Mouse (Mus musculus): ENCODE measurements at regions not wholly inside any gene's neighbourhood (a gene's known extent, or its start where the extent isn't known, plus 50 kb on each side); places are given as distances from the start of the nearest gene placed in this dataset.
A peak's percentile ranks its signal among the peaks of the same experiment; 100 is the strongest.

GRCm38 (mm10) chr10:117443426-117444350 lies 63.9 kb upstream of the Cpsf6 start:
- no peak for DNase-seq

GRCm38 (mm10) chr10:117441979-117442803 lies 62.4 kb upstream of the Cpsf6 start:
- no peak for DNase-seq

- no peak for DNase-seq
Measured at GRCm38 (mm10) chr10:117441121-117441978, 61.5 kb upstream of the Cpsf6 start.

GRCm38 (mm10) chr10:117440225-117440976 lies 60.6 kb upstream of the Cpsf6 start:
- no peak for DNase-seq

GRCm38 (mm10) chr10:117439206-117440110 lies 59.6 kb upstream of the Cpsf6 start:
- no peak for DNase-seq

- DNase-seq, result no peak
Measured at GRCm38 (mm10) chr10:117438614-117439193, 58.9 kb upstream of the Cpsf6 start.

- no peak for DNase-seq
Measured at GRCm38 (mm10) chr10:117437970-117438369, 58.2 kb upstream of the Cpsf6 start.

- peak; percentile 33 to 65 for DNase-seq
Measured at GRCm38 (mm10) chr10:117436875-117437715, 57.3 kb upstream of the Cpsf6 start.

- DNase-seq, result peak in 1 of 2 experiments; percentile 10
Measured at GRCm38 (mm10) chr10:117436308-117436874, 56.6 kb upstream of the Cpsf6 start.

- no peak for DNase-seq
Measured at GRCm38 (mm10) chr10:117435734-117436121, 55.9 kb upstream of the Cpsf6 start.

GRCm38 (mm10) chr10:117434871-117435733 lies 55.3 kb upstream of the Cpsf6 start:
- DNase-seq, result peak; percentile 86 to 95

GRCm38 (mm10) chr10:117434293-117434842 lies 54.6 kb upstream of the Cpsf6 start:
- peak in 1 of 2 experiments; percentile 16 for DNase-seq

GRCm38 (mm10) chr10:117433547-117434292 lies 53.9 kb upstream of the Cpsf6 start:
- peak; percentile 44 to 56 for DNase-seq

- DNase-seq, result peak; percentile 50 to 52
Measured at GRCm38 (mm10) chr10:117432871-117433546, 53.2 kb upstream of the Cpsf6 start.

- peak; percentile 53 to 83 for DNase-seq
Measured at GRCm38 (mm10) chr10:117432415-117432814, 52.6 kb upstream of the Cpsf6 start.

GRCm38 (mm10) chr10:117431850-117432249 lies 52.0 kb upstream of the Cpsf6 start:
- no peak for DNase-seq

Data from spleen, adult 18-20 months (tissue).